Mouse (Mus musculus) CH12.LX (cell line): ENCODE data around the gene Olfr1436. TPM values are rescaled to one million over a fixed set of nuclear protein-coding genes. Genes with fewer than 3 reads are reported as not detected.

Experiments
- DNase-seq: peaks from one replicate; pipeline ENCODE4 v3.0.0-alpha.2; 2013; ENCODE audit errors: extremely low read depth
- H3K27ac ChIP-seq: 2 replicates; pipeline ENCODE4 v1.5.1; 2012; ENCODE audit warnings: low read depth, mild to moderate bottlenecking, control low read depth, moderate library complexity; ENCODE audit not compliant: insufficient read depth
- H3K27me3 ChIP-seq: replicated peaks from 2 replicates; pipeline ENCODE3; 2012; ENCODE audit warnings: inconsistent platforms
- H3K36me3 ChIP-seq, 2 experiments: replicated peaks in 1 of 2; 2 replicates each; pipeline versions ENCODE3 to v1.6.1; 2012; ENCODE audit warnings: inconsistent platforms in 1 of 2, low read length in 1 of 2, mild to moderate bottlenecking in 1 of 2, mixed read lengths in 1 of 2, moderate library complexity in 1 of 2; ENCODE audit not compliant: control insufficient read depth in 1 of 2, insufficient read depth in 1 of 2
- H3K4me1 ChIP-seq, 2 experiments: 2 replicates each; pipeline ENCODE4 v1.6.1; 2012; ENCODE audit warnings: inconsistent platforms in 1 of 2, moderate library complexity in 1 of 2; ENCODE audit not compliant: insufficient read depth in 2 of 2, control insufficient read depth in 1 of 2
- H3K4me2 ChIP-seq: 2 replicates; pipeline ENCODE4 v1.6.1; 2012; ENCODE audit warnings: low read depth, mild to moderate bottlenecking, control low read depth; ENCODE audit not compliant: poor library complexity, insufficient read depth, severe bottlenecking
- H3K4me3 ChIP-seq, 3 experiments: fragments of 150-350 bp in 1 of 3; sonication (generic) in 1 of 3; replicated peaks in 1 of 3; 2 replicates each; pipeline versions ENCODE3 to v1.5.1; 2011 to 2012; ENCODE audit warnings: low read depth in 2 of 3, low read length in 2 of 3, mild to moderate bottlenecking in 2 of 3, moderate library complexity in 2 of 3, control low read depth in 1 of 3, improper control_type of control experiment in 1 of 3, inconsistent platforms in 1 of 3, mixed read lengths in 1 of 3; ENCODE audit not compliant: poor library complexity in 1 of 3
- H3K79me2 ChIP-seq: replicated peaks from 2 replicates; pipeline ENCODE4 v1.6.1; 2012; ENCODE audit warnings: mild to moderate bottlenecking, moderate library complexity; ENCODE audit not compliant: control insufficient read depth, poor library complexity, insufficient read depth, severe bottlenecking; ENCODE audit errors: extremely low read depth
- H3K9ac ChIP-seq: 2 replicates; pipeline ENCODE4 v1.6.1; 2012; ENCODE audit warnings: low read depth, mild to moderate bottlenecking, control low read depth, moderate library complexity; ENCODE audit not compliant: insufficient read depth
- H3K9me3 ChIP-seq: replicated peaks from 2 replicates; pipeline ENCODE3; 2012; ENCODE audit warnings: low read length, inconsistent platforms, mixed read lengths
- E2F4 ChIP-seq: IDR thresholded peaks from 2 replicates; pipeline ENCODE4 v1.6.1; 2011; ENCODE audit warnings: low read depth, low read length, improper control_type of control experiment; ENCODE audit not compliant: insufficient replicate concordance
- GABPA ChIP-seq: IDR thresholded peaks from 2 replicates; pipeline ENCODE4 v1.6.1; 2012; ENCODE audit warnings: low read depth, low read length, improper control_type of control experiment, inconsistent platforms; ENCODE audit not compliant: insufficient replicate concordance
- MXI1 ChIP-seq: IDR thresholded peaks from 2 replicates; pipeline ENCODE4 v1.6.1; 2011; ENCODE audit warnings: mild to moderate bottlenecking, low read depth, low read length, improper control_type of control experiment
- PAX5 ChIP-seq: IDR thresholded peaks from 2 replicates; pipeline ENCODE4 v1.6.1; 2012; ENCODE audit warnings: low read length, inconsistent platforms, mixed read lengths
- USF1 ChIP-seq: IDR thresholded peaks from 2 replicates; pipeline ENCODE4 v1.6.1; 2014; ENCODE audit warnings: low read depth, mild to moderate bottlenecking, inconsistent platforms, low read length, improper control_type of control experiment
- USF2 ChIP-seq: conservative IDR thresholded peaks from 2 replicates; pipeline ENCODE4 v1.6.1; 2011; ENCODE audit warnings: low read depth, low read length, improper control_type of control experiment
- dilution Hi-C: fragments of 300-500 bp; cut with MboI; formaldehyde crosslinking; loops from 2 replicates; pipeline ENCODE4 v1.14.3; 2020; ENCODE audit warnings: low sequenced_read_pairs; ENCODE audit not compliant: extremely low pct_unique_long_range_greater_than_20kb, extremely low pct_ligation_motif_present
- in situ Hi-C: fragments of 300-500 bp; cut with MboI; formaldehyde crosslinking; loops from 3 replicates; pipeline ENCODE4 v1.14.3; 2019; ENCODE audit warnings: low sequenced_read_pairs, low pct_ligation_motif_present, low pct_unique_long_range_greater_than_20kb, mixed read lengths
- polyA plus RNA-seq: library from polyadenylated mRNA; unstranded; fragments of >175 nt; gene quantifications from 2 replicates; pipeline ENCODE4 v1.2.1, GENCODE M21; 2012; ENCODE audit warnings: low read depth; ENCODE audit not compliant: insufficient read length
- total RNA-seq, 2 experiments: library from RNA; depleted of rRNA; stranded (reverse); fragments of 300-350 nt in 1 of 2; fragments of >200 nt in 1 of 2; gene quantifications; 2 replicates each; pipeline ENCODE4 v1.2.3; 2012 to 2014

Olfr1436 gene
- total and polyA plus RNA-seq, 3 experiments, result not detected

- H3K36me3 ChIP-seq, result no peaks in the 10 kb centered on the region
- in situ Hi-C loops (no loop called here), dilution Hi-C loops (no loop called here)
- no peaks in the 10 kb centered on the region for H3K27me3 ChIP-seq
- no peak within 1 kb of the TSS for H3K9ac ChIP-seq
- no peak within 1 kb of the TSS for H3K4me3 ChIP-seq
- DNase-seq, result no peak
- no peaks in the 10 kb centered on the region for H3K79me2 ChIP-seq
- no peak within 1 kb of the TSS for H3K4me2 ChIP-seq
- H3K9me3 ChIP-seq, result no peaks in the 10 kb centered on the region
- no peak within 1 kb of the TSS for H3K27ac ChIP-seq
- no peak for TF ChIP-seq MXI1
- no peak for TF ChIP-seq USF1
- no peak for TF ChIP-seq USF2
- no peak for TF ChIP-seq E2F4
- no peak for TF ChIP-seq PAX5
- no peak for TF ChIP-seq GABPA
- H3K4me1 ChIP-seq, result peaks cover 0 to 3% of the 10 kb centered on the region in 2 experiments; a peak in 1 of 4 replicates
Measured at GRCm38 (mm10) chr19:12260732-12261131, 38.2 kb downstream of the Olfr1436 start, which contains the start of gene Olfr235. Olfr235 (plus strand) TSS chr19:12261032.

Other genes starting within 250 kb of the Olfr1436 start
- not detected in 2 replicates for gene Olfr1424, start 236.4 kb downstream of the Olfr1436 start, total RNA-seq (2012; rRNA removed)
- gene Olfr1424, start 236.4 kb downstream of the Olfr1436 start, total RNA-seq (2014; rRNA removed), result not detected in 2 replicates
- not detected in 2 replicates for gene Olfr1424, start 236.4 kb downstream of the Olfr1436 start, polyA plus RNA-seq
- not detected in 2 replicates for gene Olfr1425, start 221.4 kb downstream of the Olfr1436 start, total RNA-seq (2012; rRNA removed)
- not detected in 2 replicates for gene Olfr1425, start 221.4 kb downstream of the Olfr1436 start, total RNA-seq (2014; rRNA removed)
- not detected in 2 replicates for gene Olfr1425, start 221.4 kb downstream of the Olfr1436 start, polyA plus RNA-seq
- gene Olfr1426, start 207.1 kb downstream of the Olfr1436 start, total RNA-seq (2012; rRNA removed), result not detected in 2 replicates
- gene Olfr1426, start 207.1 kb downstream of the Olfr1436 start, total RNA-seq (2014; rRNA removed), result not detected in 2 replicates
- gene Olfr1426, start 207.1 kb downstream of the Olfr1436 start, polyA plus RNA-seq, result not detected in 2 replicates
- gene Olfr1427, start 195.8 kb downstream of the Olfr1436 start, total RNA-seq (2012; rRNA removed), result not detected in 2 replicates
- not detected in 2 replicates for gene Olfr1427, start 195.8 kb downstream of the Olfr1436 start, total RNA-seq (2014; rRNA removed)
- not detected in 2 replicates for gene Olfr1427, start 195.8 kb downstream of the Olfr1436 start, polyA plus RNA-seq
- gene Olfr1428, start 183.2 kb downstream of the Olfr1436 start, total RNA-seq (2012; rRNA removed), result not detected in 2 replicates
- not detected in 2 replicates for gene Olfr1428, start 183.2 kb downstream of the Olfr1436 start, total RNA-seq (2014; rRNA removed)
- gene Olfr1428, start 183.2 kb downstream of the Olfr1436 start, polyA plus RNA-seq, result not detected in 2 replicates
- not detected in 2 replicates for gene Olfr76, start 175.9 kb downstream of the Olfr1436 start, total RNA-seq (2012; rRNA removed)
- gene Olfr76, start 175.9 kb downstream of the Olfr1436 start, total RNA-seq (2014; rRNA removed), result not detected in 2 replicates
- gene Olfr76, start 175.9 kb downstream of the Olfr1436 start, polyA plus RNA-seq, result not detected in 2 replicates
- not detected in 2 replicates for gene Olfr1555-ps1, start 129.0 kb downstream of the Olfr1436 start, total RNA-seq (2012; rRNA removed)
- gene Olfr1555-ps1, start 129.0 kb downstream of the Olfr1436 start, total RNA-seq (2014; rRNA removed), result not detected in 2 replicates
- gene Olfr1555-ps1, start 129.0 kb downstream of the Olfr1436 start, polyA plus RNA-seq, result not detected in 2 replicates
- not detected in 2 replicates for gene Olfr1431, start 98.5 kb downstream of the Olfr1436 start, total RNA-seq (2012; rRNA removed)
- not detected in 2 replicates for gene Olfr1431, start 98.5 kb downstream of the Olfr1436 start, total RNA-seq (2014; rRNA removed)
- not detected in 2 replicates for gene Olfr1431, start 98.5 kb downstream of the Olfr1436 start, polyA plus RNA-seq
- not detected in 2 replicates for gene Olfr1432, start 66.5 kb downstream of the Olfr1436 start, total RNA-seq (2012; rRNA removed)
- not detected in 2 replicates for gene Olfr1432, start 66.5 kb downstream of the Olfr1436 start, total RNA-seq (2014; rRNA removed)
- not detected in 2 replicates for gene Olfr1432, start 66.5 kb downstream of the Olfr1436 start, polyA plus RNA-seq
- gene Olfr262, start 57.5 kb downstream of the Olfr1436 start, total RNA-seq (2012; rRNA removed), result not detected in 2 replicates
- not detected in 2 replicates for gene Olfr262, start 57.5 kb downstream of the Olfr1436 start, total RNA-seq (2014; rRNA removed)
- not detected in 2 replicates for gene Olfr262, start 57.5 kb downstream of the Olfr1436 start, polyA plus RNA-seq
- not detected in 2 replicates for gene Olfr235, start 38.1 kb downstream of the Olfr1436 start, total RNA-seq (2012; rRNA removed)
- gene Olfr235, start 38.1 kb downstream of the Olfr1436 start, total RNA-seq (2014; rRNA removed), result not detected in 2 replicates
- gene Olfr235, start 38.1 kb downstream of the Olfr1436 start, polyA plus RNA-seq, result not detected in 2 replicates
- not detected in 2 replicates for gene Olfr1434, start 19.3 kb downstream of the Olfr1436 start, total RNA-seq (2012; rRNA removed)
- gene Olfr1434, start 19.3 kb downstream of the Olfr1436 start, total RNA-seq (2014; rRNA removed), result not detected in 2 replicates
- not detected in 2 replicates for gene Olfr1434, start 19.3 kb downstream of the Olfr1436 start, polyA plus RNA-seq
- gene Olfr1437, start 26.0 kb upstream of the Olfr1436 start, total RNA-seq (2012; rRNA removed), result not detected in 2 replicates
- gene Olfr1437, start 26.0 kb upstream of the Olfr1436 start, total RNA-seq (2014; rRNA removed), result not detected in 2 replicates
- gene Olfr1437, start 26.0 kb upstream of the Olfr1436 start, polyA plus RNA-seq, result not detected in 2 replicates
- gene Olfr1438-ps1, start 36.8 kb upstream of the Olfr1436 start, total RNA-seq (2012; rRNA removed), result not detected in 2 replicates
- not detected in 2 replicates for gene Olfr1438-ps1, start 36.8 kb upstream of the Olfr1436 start, total RNA-seq (2014; rRNA removed)
- gene Olfr1438-ps1, start 36.8 kb upstream of the Olfr1436 start, polyA plus RNA-seq, result not detected in 2 replicates
- not detected in 2 replicates for gene Olfr1440, start 88.1 kb upstream of the Olfr1436 start, total RNA-seq (2012; rRNA removed)
- not detected in 2 replicates for gene Olfr1440, start 88.1 kb upstream of the Olfr1436 start, total RNA-seq (2014; rRNA removed)
- gene Olfr1440, start 88.1 kb upstream of the Olfr1436 start, polyA plus RNA-seq, result not detected in 2 replicates
- gene Olfr1441, start 118.3 kb upstream of the Olfr1436 start, total RNA-seq (2012; rRNA removed), result 0.13 TPM in 1 of 2 replicates, not detected in the other
- not detected in 2 replicates for gene Olfr1441, start 118.3 kb upstream of the Olfr1436 start, total RNA-seq (2014; rRNA removed)
- not detected in 2 replicates for gene Olfr1441, start 118.3 kb upstream of the Olfr1436 start, polyA plus RNA-seq
- gene Pfpl, start 128.8 kb upstream of the Olfr1436 start, total RNA-seq (2012; rRNA removed), result not detected in 2 replicates
- gene Pfpl, start 128.8 kb upstream of the Olfr1436 start, total RNA-seq (2014; rRNA removed), result not detected in 2 replicates
- not detected in 2 replicates for gene Pfpl, start 128.8 kb upstream of the Olfr1436 start, polyA plus RNA-seq
- 43.8 and 53.6 TPM in 2 replicates for gene Mpeg1, start 161.6 kb upstream of the Olfr1436 start, total RNA-seq (2012; rRNA removed)
- gene Mpeg1, start 161.6 kb upstream of the Olfr1436 start, total RNA-seq (2014; rRNA removed), result 67.0 and 68.0 TPM in 2 replicates
- 241 and 270 TPM in 2 replicates for gene Mpeg1, start 161.6 kb upstream of the Olfr1436 start, polyA plus RNA-seq
- 19.2 and 21.2 TPM in 2 replicates for gene Dtx4, start 202.3 kb upstream of the Olfr1436 start, total RNA-seq (2012; rRNA removed)
- 15.6 and 16.4 TPM in 2 replicates for gene Dtx4, start 202.3 kb upstream of the Olfr1436 start, total RNA-seq (2014; rRNA removed)
- gene Dtx4, start 202.3 kb upstream of the Olfr1436 start, polyA plus RNA-seq, result 28.7 and 30.5 TPM in 2 replicates
- gene Fam111a, start 246.6 kb upstream of the Olfr1436 start, total RNA-seq (2012; rRNA removed), result 47.6 and 53.6 TPM in 2 replicates
- gene Fam111a, start 246.6 kb upstream of the Olfr1436 start, total RNA-seq (2014; rRNA removed), result 92.6 and 110 TPM in 2 replicates
- gene Fam111a, start 246.6 kb upstream of the Olfr1436 start, polyA plus RNA-seq, result 102 and 103 TPM in 2 replicates